Mouse (Mus musculus) CH12.LX (cell line): ENCODE results near the gene Dctn3. TPM values are rescaled to one million over a fixed set of nuclear protein-coding genes. Genes with fewer than 3 reads are reported as not detected.

Source experiments
- DNase-seq: peaks from one replicate; pipeline ENCODE4 v3.0.0-alpha.2; 2013; ENCODE audit errors: extremely low read depth
- H3K27ac ChIP-seq: 2 replicates; pipeline ENCODE4 v1.5.1; 2012; ENCODE audit warnings: low read depth, mild to moderate bottlenecking, control low read depth, moderate library complexity; ENCODE audit not compliant: insufficient read depth
- H3K27me3 ChIP-seq: replicated peaks from 2 replicates; pipeline ENCODE3; 2012; ENCODE audit warnings: inconsistent platforms
- H3K36me3 ChIP-seq, 2 experiments: replicated peaks in 1 of 2; 2 replicates each; pipeline versions ENCODE3 to v1.6.1; 2012; ENCODE audit warnings: inconsistent platforms in 1 of 2, low read length in 1 of 2, mild to moderate bottlenecking in 1 of 2, mixed read lengths in 1 of 2, moderate library complexity in 1 of 2; ENCODE audit not compliant: control insufficient read depth in 1 of 2, insufficient read depth in 1 of 2
- H3K4me1 ChIP-seq, 2 experiments: 2 replicates each; pipeline ENCODE4 v1.6.1; 2012; ENCODE audit warnings: inconsistent platforms in 1 of 2, moderate library complexity in 1 of 2; ENCODE audit not compliant: insufficient read depth in 2 of 2, control insufficient read depth in 1 of 2
- H3K4me2 ChIP-seq: 2 replicates; pipeline ENCODE4 v1.6.1; 2012; ENCODE audit warnings: low read depth, mild to moderate bottlenecking, control low read depth; ENCODE audit not compliant: poor library complexity, insufficient read depth, severe bottlenecking
- H3K4me3 ChIP-seq, 3 experiments: fragments of 150-350 bp in 1 of 3; sonication (generic) in 1 of 3; replicated peaks in 1 of 3; 2 replicates each; pipeline versions ENCODE3 to v1.5.1; 2011 to 2012; ENCODE audit warnings: low read depth in 2 of 3, low read length in 2 of 3, mild to moderate bottlenecking in 2 of 3, moderate library complexity in 2 of 3, control low read depth in 1 of 3, improper control_type of control experiment in 1 of 3, inconsistent platforms in 1 of 3, mixed read lengths in 1 of 3; ENCODE audit not compliant: poor library complexity in 1 of 3
- H3K79me2 ChIP-seq: replicated peaks from 2 replicates; pipeline ENCODE4 v1.6.1; 2012; ENCODE audit warnings: mild to moderate bottlenecking, moderate library complexity; ENCODE audit not compliant: control insufficient read depth, poor library complexity, insufficient read depth, severe bottlenecking; ENCODE audit errors: extremely low read depth
- H3K9ac ChIP-seq: 2 replicates; pipeline ENCODE4 v1.6.1; 2012; ENCODE audit warnings: low read depth, mild to moderate bottlenecking, control low read depth, moderate library complexity; ENCODE audit not compliant: insufficient read depth
- H3K9me3 ChIP-seq: replicated peaks from 2 replicates; pipeline ENCODE3; 2012; ENCODE audit warnings: low read length, inconsistent platforms, mixed read lengths
- BHLHE40 ChIP-seq: IDR thresholded peaks from 2 replicates; pipeline ENCODE4 v1.6.1; 2011; ENCODE audit warnings: mild to moderate bottlenecking, low read depth, low read length, improper control_type of control experiment
- CHD1 ChIP-seq: IDR thresholded peaks from 2 replicates; pipeline ENCODE4 v1.6.1; 2012; ENCODE audit warnings: low read depth, low read length, improper control_type of control experiment, inconsistent platforms
- CHD2 ChIP-seq: IDR thresholded peaks from 2 replicates; pipeline ENCODE4 v1.6.1; 2011; ENCODE audit warnings: low read length, improper control_type of control experiment
- CTCF ChIP-seq, 2 experiments: IDR thresholded peaks in 1 of 2; conservative IDR thresholded peaks in 1 of 2; 2 replicates each; pipeline ENCODE4 v1.5.1; 2011 to 2012; ENCODE audit warnings: low read depth in 2 of 2, low read length in 2 of 2, improper control_type of control experiment in 1 of 2, inconsistent platforms in 1 of 2, mild to moderate bottlenecking in 1 of 2, moderate library complexity in 1 of 2
- E2F4 ChIP-seq: IDR thresholded peaks from 2 replicates; pipeline ENCODE4 v1.6.1; 2011; ENCODE audit warnings: low read depth, low read length, improper control_type of control experiment; ENCODE audit not compliant: insufficient replicate concordance
- ELF1 ChIP-seq: IDR thresholded peaks from 2 replicates; pipeline ENCODE4 v1.6.1; 2014; ENCODE audit warnings: low read depth, mild to moderate bottlenecking, inconsistent platforms, low read length, improper control_type of control experiment
- EP300 ChIP-seq: IDR thresholded peaks from 2 replicates; pipeline ENCODE4 v1.6.1; 2011; ENCODE audit warnings: low read length, improper control_type of control experiment
- ETS1 ChIP-seq: conservative IDR thresholded peaks from 2 replicates; pipeline ENCODE4 v1.6.1; 2012; ENCODE audit warnings: low read depth, mild to moderate bottlenecking, inconsistent platforms, low read length, improper control_type of control experiment, moderate library complexity
- GABPA ChIP-seq: IDR thresholded peaks from 2 replicates; pipeline ENCODE4 v1.6.1; 2012; ENCODE audit warnings: low read depth, low read length, improper control_type of control experiment, inconsistent platforms; ENCODE audit not compliant: insufficient replicate concordance
- HCFC1 ChIP-seq: IDR thresholded peaks from 2 replicates; pipeline ENCODE4 v1.6.1; 2012; ENCODE audit warnings: low read depth, mild to moderate bottlenecking, inconsistent platforms, low read length, improper control_type of control experiment
- IRF4 ChIP-seq: IDR thresholded peaks from 2 replicates; pipeline ENCODE4 v1.6.1; 2014; ENCODE audit warnings: low read depth, mild to moderate bottlenecking, inconsistent platforms, low read length, improper control_type of control experiment
- JUN ChIP-seq: IDR thresholded peaks from 2 replicates; pipeline ENCODE4 v1.6.1; 2011; ENCODE audit warnings: low read depth, mild to moderate bottlenecking, low read length, improper control_type of control experiment, moderate library complexity; ENCODE audit not compliant: insufficient read depth
- JUND ChIP-seq: conservative IDR thresholded peaks from 2 replicates; pipeline ENCODE4 v1.6.1; 2011; ENCODE audit warnings: low read depth, low read length, improper control_type of control experiment
- KAT2A ChIP-seq: IDR thresholded peaks from 2 replicates; pipeline ENCODE4 v1.6.1; 2012; ENCODE audit warnings: low read length, improper control_type of control experiment, inconsistent platforms; ENCODE audit not compliant: insufficient replicate concordance
- MAX ChIP-seq: IDR thresholded peaks from 2 replicates; pipeline ENCODE4 v1.6.1; 2011; ENCODE audit warnings: low read length, improper control_type of control experiment
- MAZ ChIP-seq: IDR thresholded peaks from 2 replicates; pipeline ENCODE4 v1.6.1; 2012; ENCODE audit warnings: low read depth, mild to moderate bottlenecking, inconsistent platforms, low read length, improper control_type of control experiment, moderate library complexity
- MEF2A ChIP-seq: IDR thresholded peaks from 2 replicates; pipeline ENCODE4 v1.6.1; 2014; ENCODE audit warnings: low read depth, mild to moderate bottlenecking, inconsistent platforms, low read length, improper control_type of control experiment, borderline replicate concordance
- MXI1 ChIP-seq: IDR thresholded peaks from 2 replicates; pipeline ENCODE4 v1.6.1; 2011; ENCODE audit warnings: mild to moderate bottlenecking, low read depth, low read length, improper control_type of control experiment
- MYC ChIP-seq: IDR thresholded peaks from 2 replicates; pipeline ENCODE4 v1.6.1; 2011; ENCODE audit warnings: low read depth, mild to moderate bottlenecking, improper control_type of control experiment, low read length
- NELFE ChIP-seq: IDR thresholded peaks from 2 replicates; pipeline ENCODE4 v1.6.1; 2011; ENCODE audit warnings: low read depth, low read length, improper control_type of control experiment
- POLR2A ChIP-seq: IDR thresholded peaks from 2 replicates; pipeline ENCODE4 v1.6.1; 2011; ENCODE audit warnings: low read depth, mild to moderate bottlenecking, improper control_type of control experiment, low read length
- POLR2AphosphoS2 ChIP-seq: IDR thresholded peaks from 2 replicates; pipeline ENCODE4 v1.6.1; 2011; ENCODE audit warnings: low read depth, low read length, improper control_type of control experiment
- RAD21 ChIP-seq: IDR thresholded peaks from 2 replicates; pipeline ENCODE4 v1.6.1; 2011; ENCODE audit warnings: low read depth, mild to moderate bottlenecking, low read length, improper control_type of control experiment, moderate library complexity
- RCOR1 ChIP-seq: conservative IDR thresholded peaks from 2 replicates; pipeline ENCODE4 v1.6.1; 2012; ENCODE audit warnings: low read depth, mild to moderate bottlenecking, inconsistent platforms, low read length, improper control_type of control experiment
- SIN3A ChIP-seq: IDR thresholded peaks from 2 replicates; pipeline ENCODE4 v1.6.1; 2012; ENCODE audit warnings: low read length, improper control_type of control experiment, inconsistent platforms
- SMC3 ChIP-seq: IDR thresholded peaks from 2 replicates; pipeline ENCODE4 v1.6.1; 2011; ENCODE audit warnings: low read depth, low read length, improper control_type of control experiment
- TBP ChIP-seq: conservative IDR thresholded peaks from 2 replicates; pipeline ENCODE4 v1.6.1; 2011; ENCODE audit warnings: low read depth, low read length, improper control_type of control experiment
- TCF12 ChIP-seq: IDR thresholded peaks from 2 replicates; pipeline ENCODE4 v1.6.1; 2014; ENCODE audit warnings: low read depth, mild to moderate bottlenecking, inconsistent platforms, low read length, improper control_type of control experiment
- UBTF ChIP-seq: IDR thresholded peaks from 2 replicates; pipeline ENCODE4 v1.6.1; 2012; ENCODE audit warnings: low read depth, mild to moderate bottlenecking, inconsistent platforms, low read length, improper control_type of control experiment, moderate library complexity
- USF1 ChIP-seq: IDR thresholded peaks from 2 replicates; pipeline ENCODE4 v1.6.1; 2014; ENCODE audit warnings: low read depth, mild to moderate bottlenecking, inconsistent platforms, low read length, improper control_type of control experiment
- USF2 ChIP-seq: conservative IDR thresholded peaks from 2 replicates; pipeline ENCODE4 v1.6.1; 2011; ENCODE audit warnings: low read depth, low read length, improper control_type of control experiment
- ZMIZ1 ChIP-seq: IDR thresholded peaks from 2 replicates; pipeline ENCODE4 v1.6.1; 2012; ENCODE audit warnings: low read depth, mild to moderate bottlenecking, inconsistent platforms, low read length, improper control_type of control experiment
- ZNF384 ChIP-seq: IDR thresholded peaks from 2 replicates; pipeline ENCODE4 v1.6.1; 2012; ENCODE audit warnings: low read depth, low read length, improper control_type of control experiment, inconsistent platforms
- dilution Hi-C: fragments of 300-500 bp; cut with MboI; formaldehyde crosslinking; loops from 2 replicates; pipeline ENCODE4 v1.14.3; 2020; ENCODE audit warnings: low sequenced_read_pairs; ENCODE audit not compliant: extremely low pct_unique_long_range_greater_than_20kb, extremely low pct_ligation_motif_present
- in situ Hi-C: fragments of 300-500 bp; cut with MboI; formaldehyde crosslinking; loops from 3 replicates; pipeline ENCODE4 v1.14.3; 2019; ENCODE audit warnings: low sequenced_read_pairs, low pct_ligation_motif_present, low pct_unique_long_range_greater_than_20kb, mixed read lengths
- polyA plus RNA-seq: library from polyadenylated mRNA; unstranded; fragments of >175 nt; gene quantifications from 2 replicates; pipeline ENCODE4 v1.2.1, GENCODE M21; 2012; ENCODE audit warnings: low read depth; ENCODE audit not compliant: insufficient read length
- total RNA-seq, 2 experiments: library from RNA; depleted of rRNA; stranded (reverse); fragments of 300-350 nt in 1 of 2; fragments of >200 nt in 1 of 2; gene quantifications; 2 replicates each; pipeline ENCODE4 v1.2.3; 2012 to 2014

The Dctn3 gene
- total and polyA plus RNA-seq, 3 experiments: 90.5 to 133 (median 112) TPM

GRCm38 (mm10) chr4:41744131-41744530, 21.2 kb upstream of the Dctn3 start:
- in situ Hi-C loops (no loop called here), dilution Hi-C loops (no loop called here)
- H3K36me3 ChIP-seq: peaks cover 5 to 6% of the 10 kb centered on the region in 2 experiments
- no peak overlapping the region for H3K4me2 ChIP-seq
- no peak for TF ChIP-seq ETS1
- TF ChIP-seq KAT2A: no peak
- no peak for TF ChIP-seq GABPA
- no peak for TF ChIP-seq USF1
- no peak for TF ChIP-seq BHLHE40
- no peak for TF ChIP-seq MEF2A
- TF ChIP-seq RAD21: no peak
- TF ChIP-seq JUN: no peak
- TF ChIP-seq ELF1: no peak
- TF ChIP-seq ZNF384: no peak
- no peak for TF ChIP-seq EP300
- no peak for TF ChIP-seq MAX
- H3K4me3 ChIP-seq: no peak overlapping the region
- no peak overlapping the region for H3K27ac ChIP-seq
- no peak overlapping the region for H3K9ac ChIP-seq
- DNase-seq: no peak
- peaks cover 36% of the 10 kb centered on the region for H3K27me3 ChIP-seq
- peaks cover 6 to 13% of the 10 kb centered on the region in 2 experiments; a peak in 3 of 4 replicates for H3K4me1 ChIP-seq
- H3K79me2 ChIP-seq: 0 out of 2 replicates have a peak, but pooled peaks cover 8% of the 10 kb centered on the region
- peaks cover 23% of the 10 kb centered on the region for H3K9me3 ChIP-seq

GRCm38 (mm10) chr4:41741158-41741560, 18.2 kb upstream of the Dctn3 start:
- Histone ChIP-seq H3K4me1 (peaks cover 8 to 15% of the 10 kb centered on the region in 2 experiments; a peak in 3 of 4 replicates), H3K9me3 (peaks cover 11% of the 10 kb centered on the region), H3K4me2 (peak overlapping the region; percentile 62), H3K9ac (peak overlapping the region; percentile 47), H3K36me3 (peaks cover 13 to 19% of the 10 kb centered on the region in 2 experiments), H3K79me2 (0 out of 2 replicates have a peak, but pooled peaks cover 8% of the 10 kb centered on the region), H3K27ac (peak overlapping the region; percentile 46), H3K27me3 (peaks cover 28% of the 10 kb centered on the region), H3K4me3 (peak overlapping the region; percentile 63 to 89 (median 87))
- peak; percentile 97 for DNase-seq
- no peak for TF ChIP-seq IRF4
- peak; percentile 89 for TF ChIP-seq NELFE
- peak; percentile 76; the same call in 1 of the 2 replicates for TF ChIP-seq POLR2AphosphoS2
- peak; percentile 96 for TF ChIP-seq POLR2A
- TF ChIP-seq TBP: peak; percentile 83
- TF ChIP-seq ZMIZ1: peak; percentile 59; the same call in 1 of the 2 replicates
- no peak for TF ChIP-seq RAD21
- no peak; the same call in 1 of the 2 replicates for TF ChIP-seq CHD2
- peak; percentile 98 for TF ChIP-seq CHD1
- no peak for TF ChIP-seq E2F4
- no peak for TF ChIP-seq CTCF (conservative IDR thresholded peaks at IDR 0.05 in 1 of 2, IDR thresholded peaks at IDR 0.05 in 1 of 2; ENCODE audit: low read depth in 2 of 2, low read length in 2 of 2)
- TF ChIP-seq MAZ: peak; percentile 77; the same call in 1 of the 2 replicates
- TF ChIP-seq SMC3: no peak
- TF ChIP-seq MEF2A: no peak
- no peak for TF ChIP-seq UBTF
- TF ChIP-seq RCOR1: no peak
- TF ChIP-seq JUND: no peak
- no peak for TF ChIP-seq JUN
- TF ChIP-seq TCF12: peak; percentile 73
- TF ChIP-seq MYC: no peak
- peak; percentile 64 for TF ChIP-seq HCFC1
- TF ChIP-seq ELF1: peak; percentile 54
- no peak for TF ChIP-seq USF2
- TF ChIP-seq SIN3A: peak; percentile 37; the same call in 1 of the 2 replicates
- no peak for TF ChIP-seq MXI1
- in situ Hi-C loops (no loop called here), dilution Hi-C loops (no loop called here)
